Mouse (Mus musculus): Measurements from ENCODE around the gene Nwd2.

The Nwd2 gene

GRCm38 (mm10) chr5:63649070-63649532 lies at the start of gene Nwd2:
Nwd2 (plus strand) TSS chr5:63649102.
- DNase-seq (ENCODE audit: low spot score): no peak

DNA sequence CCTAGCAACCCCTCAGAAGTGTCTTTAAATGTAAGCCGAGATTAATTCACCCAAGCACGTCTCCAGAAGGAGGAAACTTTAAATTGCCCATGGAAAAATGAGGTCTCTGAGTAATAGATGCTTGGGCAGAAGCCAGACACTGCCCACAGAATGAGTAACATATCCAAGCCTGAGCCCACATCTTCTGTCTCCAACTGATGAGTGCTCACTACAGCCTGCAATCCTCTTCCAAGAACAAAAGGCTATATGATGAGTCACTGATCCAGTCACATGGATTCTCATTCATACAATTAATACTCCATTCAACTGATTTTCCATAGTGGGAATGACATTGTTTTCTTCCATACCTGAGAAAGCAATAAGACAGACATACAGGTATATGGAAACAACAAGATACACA lies 41.5 kb upstream of the Nwd2 start:
- no peak for DNase-seq (ENCODE audit: low spot score)

- DNase-seq (ENCODE audit: low spot score): no peak
Observed at GRCm38 (mm10) chr5:63616792-63617668, 31.9 kb upstream of the Nwd2 start.

DNA sequence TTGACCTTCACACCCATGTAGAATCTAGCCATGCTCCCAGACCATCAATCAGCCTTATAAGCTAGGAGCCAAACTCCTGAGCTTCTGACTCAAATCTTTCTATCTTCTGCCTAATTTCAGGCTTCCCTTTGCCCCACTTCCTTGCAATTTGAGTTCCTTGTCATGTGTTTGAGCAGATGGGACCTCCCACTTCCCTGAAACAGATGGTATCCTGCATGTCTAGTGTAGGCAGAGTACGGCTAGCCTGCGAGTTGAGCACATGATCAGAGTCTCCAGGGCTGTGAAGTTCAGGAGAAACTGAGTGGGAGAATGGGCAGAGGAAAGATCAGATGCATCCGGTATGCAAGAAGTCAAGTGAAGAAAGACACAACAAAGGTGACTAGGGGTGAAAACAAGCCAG lies 24.8 kb upstream of the Nwd2 start:
- no peak for DNase-seq (ENCODE audit: low spot score)

DNA sequence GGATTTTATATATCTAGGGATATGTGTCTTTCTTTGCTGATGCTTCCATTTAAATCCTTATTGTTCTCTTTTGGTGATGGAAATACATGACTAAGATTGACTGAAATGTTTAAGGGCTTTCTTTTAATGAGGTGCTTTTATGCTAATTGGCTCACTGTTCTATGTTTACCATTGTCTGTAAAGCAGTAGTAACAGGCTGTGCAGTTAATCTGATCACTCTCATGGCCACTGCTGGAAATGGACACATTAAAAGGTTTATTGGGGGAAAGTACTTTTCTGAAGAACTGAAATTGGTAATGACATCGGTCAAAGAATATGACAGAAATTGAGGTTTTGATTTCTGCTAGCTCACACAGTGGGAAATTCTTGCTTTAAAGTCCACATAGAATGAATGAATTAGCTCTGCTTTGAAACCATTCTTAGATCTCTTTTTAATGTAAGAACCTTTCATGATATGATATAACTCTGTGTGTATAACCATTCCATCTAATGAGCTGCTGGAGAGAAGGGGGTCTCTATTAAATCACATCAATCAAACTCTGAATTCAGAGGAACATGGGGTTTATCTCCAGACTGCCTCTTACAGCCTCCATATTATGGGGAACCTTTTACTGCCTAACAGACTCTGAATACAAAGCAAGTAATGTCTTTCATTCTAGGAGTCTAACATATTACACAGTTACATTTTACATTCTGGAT lies 20.9 kb upstream of the Nwd2 start:
- no peak for DNase-seq (ENCODE audit: low spot score)

- no peak for DNase-seq (ENCODE audit: low spot score)
Observed at GRCm38 (mm10) chr5:63628531-63628871, 20.4 kb upstream of the Nwd2 start.

- DNase-seq (ENCODE audit: low spot score): no peak
Observed at GRCm38 (mm10) chr5:63634636-63635035, 14.3 kb upstream of the Nwd2 start.

GRCm38 (mm10) chr5:63648187-63648586 lies 715 bp upstream of the Nwd2 start:
- no peak for DNase-seq (ENCODE audit: low spot score)

DNA sequence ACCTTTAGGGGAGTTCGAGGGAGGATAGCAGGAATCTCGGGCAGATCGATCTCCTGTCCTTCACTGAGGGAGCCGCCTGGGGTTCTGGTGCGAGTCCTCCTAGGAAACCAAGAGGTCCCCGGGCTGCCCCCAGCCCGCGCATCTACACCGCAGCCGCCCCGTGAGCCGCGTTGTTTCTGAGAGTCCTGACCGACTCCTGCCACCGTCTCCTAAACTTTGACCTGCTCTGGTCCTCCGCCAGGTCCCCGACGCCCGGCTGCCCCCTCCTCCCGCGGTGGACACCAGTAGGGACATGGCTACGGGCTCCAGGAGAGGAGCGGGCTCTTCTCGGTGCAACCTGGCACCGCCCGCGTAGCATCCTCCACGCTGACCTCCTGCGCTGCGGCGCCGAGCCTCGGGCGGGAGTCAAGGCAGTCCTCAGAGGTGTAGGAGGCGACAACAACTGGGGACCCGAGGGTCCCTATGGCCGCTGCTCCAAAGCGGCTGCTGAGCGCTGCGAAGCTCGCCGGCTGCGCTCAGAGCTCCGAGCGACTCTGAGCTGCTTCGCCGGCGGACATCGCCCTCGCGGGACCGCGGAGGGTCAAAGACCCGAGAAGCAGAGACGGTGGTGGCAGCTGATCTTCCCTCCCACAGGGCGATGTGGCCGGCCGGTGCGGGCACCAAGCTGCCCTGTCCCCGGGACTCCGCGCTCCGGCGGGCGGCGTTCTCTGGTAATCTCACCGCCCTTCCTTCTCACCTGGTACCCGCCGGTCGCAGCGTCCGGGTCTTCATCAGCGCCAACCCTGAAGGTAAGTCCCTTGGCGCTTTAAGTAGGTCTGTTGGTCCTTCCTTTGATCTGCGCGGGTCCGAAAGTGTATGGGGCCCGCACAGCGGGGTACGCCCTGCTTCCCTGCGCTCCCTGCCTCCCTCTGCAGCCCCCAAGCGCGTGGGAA lies 897 bp downstream of the Nwd2 start:
- no peak for DNase-seq (ENCODE audit: low spot score)

DNA sequence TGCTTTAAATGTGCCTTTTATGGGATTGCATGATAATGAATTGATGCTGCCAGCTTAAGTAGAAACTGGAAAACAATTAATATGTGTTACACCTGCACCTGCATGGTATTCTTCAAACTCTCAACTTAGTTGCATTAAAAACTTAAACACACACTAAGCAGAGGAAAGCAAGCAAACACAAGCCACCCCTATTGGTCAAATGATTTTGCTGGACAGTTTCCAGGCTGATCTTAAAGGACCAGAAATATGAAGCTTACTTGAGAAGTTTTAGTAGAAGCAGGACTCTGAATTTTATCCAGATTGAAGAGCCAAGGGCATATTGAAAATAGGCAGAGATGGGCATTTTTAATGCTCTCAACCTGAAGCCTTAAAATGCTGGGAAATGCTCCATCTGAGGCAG lies 2.9 kb downstream of the Nwd2 start:
- DNase-seq (ENCODE audit: low spot score): no peak

- DNase-seq (ENCODE audit: low spot score): no peak
Observed at GRCm38 (mm10) chr5:63652705-63653104, 3.8 kb downstream of the Nwd2 start.

GRCm38 (mm10) chr5:63666884-63667283 lies 18.0 kb downstream of the Nwd2 start:
- DNase-seq (ENCODE audit: low spot score): no peak

GRCm38 (mm10) chr5:63675934-63676333 lies 27.0 kb downstream of the Nwd2 start:
- no peak for DNase-seq (ENCODE audit: low spot score)

GRCm38 (mm10) chr5:63689084-63689483 lies 40.2 kb downstream of the Nwd2 start:
- no peak for DNase-seq (ENCODE audit: low spot score)

GRCm38 (mm10) chr5:63696784-63697183 lies 47.9 kb downstream of the Nwd2 start:
- no peak for DNase-seq (ENCODE audit: low spot score)

GRCm38 (mm10) chr5:63697196-63697595 lies 48.3 kb downstream of the Nwd2 start:
- DNase-seq (ENCODE audit: low spot score): no peak

DNA sequence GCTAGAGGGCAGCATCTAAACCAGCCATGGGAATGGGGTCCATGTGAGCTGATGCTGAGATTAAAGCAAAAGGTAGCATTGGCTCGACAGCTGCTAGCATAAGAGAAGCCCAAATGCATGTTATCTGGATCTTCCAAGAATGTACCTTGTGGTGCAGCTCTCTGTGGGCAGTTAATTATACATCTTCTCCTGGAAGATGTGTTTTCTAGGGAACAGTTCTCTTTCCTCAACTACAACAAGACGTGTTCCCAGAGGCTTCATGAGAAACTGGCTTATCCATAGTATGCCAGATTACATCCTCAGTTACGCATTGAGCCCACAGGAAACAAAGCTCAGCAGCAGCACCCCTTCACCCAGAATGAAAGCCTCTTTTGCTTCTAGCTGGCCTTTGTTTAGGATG lies 80.1 kb downstream of the Nwd2 start:
- no peak for DNase-seq (ENCODE audit: low spot score)

GRCm38 (mm10) chr5:63735521-63735920 lies 86.6 kb downstream of the Nwd2 start:
- no peak for DNase-seq (ENCODE audit: low spot score)

DNA sequence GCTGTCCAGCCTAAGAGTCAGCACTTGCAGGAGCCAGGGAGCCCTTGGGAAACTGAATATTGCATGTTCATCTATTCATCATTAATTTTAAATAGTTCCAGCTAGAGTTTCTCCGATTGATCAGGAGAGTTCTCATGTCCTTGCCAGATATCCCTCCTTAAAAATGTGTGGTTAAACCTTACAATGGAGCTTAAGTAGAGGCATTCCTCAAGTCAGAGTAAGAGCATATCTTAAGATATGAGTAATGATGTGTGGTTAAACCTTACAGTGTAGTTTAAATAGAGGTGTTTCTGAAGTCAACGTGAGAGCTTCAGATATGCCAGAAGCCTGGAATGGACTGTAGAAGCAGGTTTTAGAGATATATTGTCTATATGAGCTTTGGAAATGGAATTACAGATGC lies 94.5 kb downstream of the Nwd2 start:
- no peak for DNase-seq (ENCODE audit: low spot score)

DNA sequence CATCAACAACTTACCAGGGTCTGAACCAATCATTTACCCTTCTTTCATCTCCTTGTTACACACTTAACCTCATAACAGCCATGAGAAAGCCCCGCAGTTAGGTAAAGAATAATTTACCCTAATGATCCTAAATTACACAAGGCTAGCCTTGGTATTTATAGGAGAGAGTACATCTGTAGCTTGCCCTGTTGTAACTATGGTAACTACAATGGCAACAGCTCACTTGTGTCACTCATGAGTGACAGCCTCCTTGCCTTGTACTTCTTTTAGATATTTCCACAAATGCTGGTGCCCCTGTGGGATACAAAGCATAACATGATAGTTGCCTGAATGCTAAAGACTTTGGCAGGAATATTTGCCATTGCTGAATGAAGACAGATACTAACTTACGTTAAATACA lies 99.4 kb downstream of the Nwd2 start:
- no peak for DNase-seq (ENCODE audit: low spot score)

DNA sequence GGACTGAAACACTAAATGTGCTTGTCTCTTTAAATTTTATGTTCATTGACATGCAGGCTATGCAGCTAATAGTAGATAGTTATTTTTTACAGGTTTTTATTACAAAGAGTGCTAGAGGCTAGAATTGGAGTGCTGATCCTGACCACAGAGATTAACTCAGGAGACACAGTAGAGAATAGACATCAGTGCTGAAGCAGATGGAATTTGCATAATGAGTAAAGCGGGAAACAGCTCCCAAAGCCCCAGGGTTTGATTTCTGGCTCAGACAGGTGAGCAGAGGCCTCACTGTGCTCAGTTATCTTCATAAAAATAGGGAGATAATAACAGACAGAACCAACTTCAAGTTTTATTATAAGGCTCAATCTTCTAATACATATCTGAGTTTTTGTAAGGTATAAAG lies 99.9 kb downstream of the Nwd2 start:
- no peak for DNase-seq (ENCODE audit: low spot score)

- no peak for DNase-seq (ENCODE audit: low spot score)
Observed at GRCm38 (mm10) chr5:63755092-63755761, 106.3 kb downstream of the Nwd2 start.

Data from spleen, adult 12 weeks (tissue).